Mouse (Mus musculus) midbrain, embryonic 13.5 days (tissue): ENCODE measurements around the gene Prrg4. TPM values are rescaled to one million over a fixed set of nuclear protein-coding genes. Genes with fewer than 3 reads are reported as not detected.
"Not testable (repeated sequence)": the region's sequence is repeated elsewhere in the genome, so short reads cannot be mapped to it uniquely, and the experiment has no call there.

ENCODE experiments used
- ATAC-seq: fragments of 200-750 bp; cut with Nextera tagmentation; 2 replicates; pipeline ENCODE4 v1.8.0; 2017; ENCODE audit warnings: mild to moderate bottlenecking, moderate TSS enrichment, moderate library complexity
- H3K27ac ChIP-seq: fragments of 300-500 bp; sonication (generic); 2 replicates; pipeline ENCODE4 v1.5.1; 2015; ENCODE audit warnings: inconsistent platforms, mild to moderate bottlenecking, moderate library complexity
- H3K27me3 ChIP-seq: fragments of 300-500 bp; sonication (generic); 2 replicates; pipeline ENCODE4 v1.6.1; 2015; ENCODE audit warnings: mild to moderate bottlenecking, inconsistent platforms
- H3K36me3 ChIP-seq: fragments of 300-500 bp; sonication (generic); 2 replicates; pipeline ENCODE4 v1.6.1; 2015; ENCODE audit warnings: mild to moderate bottlenecking, inconsistent platforms
- H3K4me1 ChIP-seq: fragments of 300-500 bp; sonication (generic); replicated peaks from 2 replicates; pipeline ENCODE4 v1.6.1; 2015; ENCODE audit warnings: inconsistent platforms
- H3K4me2 ChIP-seq: fragments of 300-500 bp; sonication (generic); replicated peaks from 2 replicates; pipeline ENCODE4 v1.6.1; 2015; ENCODE audit warnings: moderate library complexity, mild to moderate bottlenecking, inconsistent platforms
- H3K4me3 ChIP-seq: fragments of 300-500 bp; sonication (generic); replicated peaks from 2 replicates; pipeline ENCODE4 v1.5.1; 2015; ENCODE audit warnings: mild to moderate bottlenecking, inconsistent platforms
- H3K9ac ChIP-seq: fragments of 300-500 bp; sonication (generic); replicated peaks from 2 replicates; pipeline ENCODE4 v1.6.1; 2015; ENCODE audit warnings: mild to moderate bottlenecking, inconsistent platforms
- H3K9me3 ChIP-seq: fragments of 300-500 bp; sonication (generic); 2 replicates; pipeline ENCODE4 v1.6.1; 2016; ENCODE audit warnings: mild to moderate bottlenecking, inconsistent platforms
- WGBS: fragments of 180-500 bp; shearing (Covaris S2); methylation state at CpG from one replicate; pipeline ENCODE4 v1.1.7; 2015; 5-methylcytosine and 5-hydroxymethylcytosine counted together
- polyA plus RNA-seq: library from polyadenylated mRNA; unstranded; fragments of >200 nt; fragmentation: Nextera tagmentation; extraction: Ambion mirVana; gene quantifications from 2 replicates; pipeline ENCODE4 v1.2.1, GENCODE M21; 2015

Prrg4 gene
- 0.15 and 0.42 TPM in 2 replicates for polyA plus RNA-seq

DNA sequence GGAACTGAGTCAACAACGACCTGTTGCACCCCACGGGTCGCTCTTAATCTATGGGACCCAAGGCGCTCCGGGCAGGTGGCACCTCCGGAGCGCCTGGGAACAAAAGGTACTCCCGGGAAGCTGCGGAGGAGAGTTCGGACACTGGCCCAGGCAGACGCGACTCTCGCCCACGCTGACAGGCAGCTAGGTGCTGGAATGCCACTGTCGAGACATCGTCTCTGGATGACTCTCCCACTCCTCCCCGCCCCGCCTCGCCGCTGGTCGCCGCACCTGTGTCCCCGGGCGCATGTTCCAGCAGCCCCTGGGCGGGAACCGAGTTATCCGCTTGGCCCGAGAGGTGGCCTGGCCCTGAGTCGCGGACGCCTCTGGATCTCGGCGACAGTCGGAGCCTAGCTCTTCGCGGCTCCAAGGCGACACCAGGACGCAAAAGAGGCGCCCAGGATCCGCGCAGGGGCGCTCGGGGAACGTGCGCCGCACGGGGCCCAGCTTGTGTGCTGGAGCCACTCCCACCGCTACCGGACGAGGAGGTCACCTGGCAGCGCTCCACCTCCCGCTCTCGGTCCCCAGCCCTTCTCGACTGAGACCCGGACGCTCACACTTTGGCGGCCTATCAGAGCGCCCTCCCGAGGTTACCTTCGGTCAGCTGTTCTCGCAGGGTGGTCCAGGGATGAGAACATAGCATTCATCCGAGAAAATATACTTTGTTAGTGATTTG lies at the start of gene Prrg4:
Prrg4 (minus strand) TSS at position 601 of the 715 bp plus-strand sequence.
- H3K9me3 ChIP-seq: no peaks in the 10 kb centered on the region
- H3K27me3 ChIP-seq: peaks cover 44% of the 10 kb centered on the region
- peaks cover 17% of the 10 kb centered on the region for H3K4me1 ChIP-seq
- peak within 1 kb of the TSS; percentile 57 for H3K4me3 ChIP-seq
- no peak within 1 kb of the TSS for H3K27ac ChIP-seq
- H3K36me3 ChIP-seq: no peaks in the 10 kb centered on the region
- WGBS: under 1% methylated on average over 61 of the region's 62 CpGs
- H3K4me2 ChIP-seq: peak within 1 kb of the TSS; percentile 99
- H3K9ac ChIP-seq: peak within 1 kb of the TSS; percentile 63
- peak; percentile 86 for ATAC-seq

DNA sequence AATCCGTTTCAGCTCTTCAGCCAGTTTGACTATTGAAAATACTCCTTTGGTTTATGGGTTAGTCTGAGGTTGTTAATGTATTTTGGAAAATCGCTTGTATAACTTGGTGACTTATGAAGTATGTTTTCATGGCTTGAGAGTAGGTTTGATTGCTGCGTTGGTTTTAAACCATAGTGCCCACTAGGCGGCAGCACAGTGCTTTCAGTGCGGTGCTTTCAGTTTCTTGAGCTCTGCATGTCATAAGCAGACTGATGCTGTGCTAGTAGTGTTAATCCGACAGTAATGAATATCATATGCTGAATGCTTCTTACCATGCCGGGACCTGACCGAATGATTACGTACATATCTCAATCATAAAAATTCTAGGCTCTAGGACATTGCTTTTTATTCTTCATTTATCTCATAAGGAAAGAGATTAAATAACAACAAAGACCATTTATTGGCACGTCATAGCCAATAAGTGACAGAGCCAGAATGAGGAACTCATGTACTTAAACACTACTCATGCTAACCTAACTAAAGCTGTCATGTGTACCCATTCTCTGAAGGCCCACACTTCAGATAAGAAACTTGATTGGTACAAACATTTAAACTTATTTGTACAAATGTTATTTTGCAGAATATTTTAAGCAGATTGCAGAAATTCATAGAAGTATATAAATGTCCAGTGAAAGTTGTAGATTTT lies 38.3 kb upstream of the Prrg4 start:
- Histone ChIP-seq H3K9ac (no peak overlapping the region), H3K27me3 (peaks cover 3% of the 10 kb centered on the region; the same call in 1 of the 2 replicates), H3K27ac (no peak overlapping the region), H3K4me2 (no peak overlapping the region), H3K4me3 (no peak overlapping the region), H3K36me3 (no peaks in the 10 kb centered on the region), H3K4me1 (no peaks in the 10 kb centered on the region), H3K9me3 (no peaks in the 10 kb centered on the region)
- 22% methylated on average over 10 of the region's 10 CpGs for WGBS
- peak; percentile 77 for ATAC-seq

DNA sequence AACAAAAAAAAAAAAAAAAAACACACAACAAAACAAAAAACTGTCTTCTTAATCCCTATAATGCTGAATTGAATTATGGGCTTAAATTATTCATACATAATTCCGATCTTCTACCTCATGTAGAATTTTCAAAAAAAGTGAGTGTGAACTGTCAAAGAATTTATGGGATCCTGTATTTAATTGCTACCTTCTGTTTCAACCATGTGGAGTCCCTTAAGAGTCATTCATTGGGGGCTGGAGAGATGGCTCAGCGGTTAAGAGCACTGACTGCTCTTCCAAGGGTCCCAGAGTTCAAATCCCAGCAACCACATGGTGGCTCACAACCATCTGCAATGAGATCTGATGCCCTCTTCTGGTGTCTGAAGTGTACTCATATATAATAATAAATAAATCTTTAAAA lies 37.7 kb upstream of the Prrg4 start:
- ATAC-seq, H3K4me3 ChIP-seq, H3K27ac ChIP-seq, H3K27me3 ChIP-seq, H3K4me1 ChIP-seq, H3K9ac ChIP-seq, H3K9me3 ChIP-seq, H3K4me2 ChIP-seq, H3K36me3 ChIP-seq: not testable (repeated sequence)
- WGBS: 67% methylated on average over 2 of the region's 2 CpGs

DNA sequence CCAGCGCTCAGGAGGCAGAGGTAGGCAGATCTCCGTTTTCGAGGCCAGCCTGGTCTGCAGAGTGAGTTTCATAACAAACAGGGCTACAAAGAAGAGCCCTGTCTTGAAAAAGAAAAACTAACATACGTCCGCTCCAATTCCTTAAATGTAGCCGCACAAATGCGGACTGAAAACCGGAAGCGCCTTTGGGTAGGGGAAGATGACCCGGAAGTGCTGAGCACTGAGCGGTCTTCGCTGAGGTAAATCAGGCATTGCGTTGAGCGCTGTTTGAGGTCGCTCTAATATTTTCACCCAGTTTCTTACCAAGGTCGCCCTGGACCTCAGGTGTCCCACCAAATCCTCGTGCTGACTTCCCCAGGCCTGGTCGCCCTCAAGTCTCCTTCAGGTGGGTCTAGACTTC lies 36.4 kb upstream of the Prrg4 start:
- Histone ChIP-seq H3K36me3 (no peaks in the 10 kb centered on the region), H3K9ac (no peak overlapping the region), H3K4me3 (no peak overlapping the region), H3K27ac (no peak overlapping the region), H3K9me3 (no peaks in the 10 kb centered on the region), H3K4me2 (no peak overlapping the region), H3K27me3 (peaks cover 3% of the 10 kb centered on the region; the same call in 1 of the 2 replicates), H3K4me1 (no peaks in the 10 kb centered on the region)
- no peak for ATAC-seq
- WGBS: 94% methylated on average over 18 of the region's 18 CpGs

DNA sequence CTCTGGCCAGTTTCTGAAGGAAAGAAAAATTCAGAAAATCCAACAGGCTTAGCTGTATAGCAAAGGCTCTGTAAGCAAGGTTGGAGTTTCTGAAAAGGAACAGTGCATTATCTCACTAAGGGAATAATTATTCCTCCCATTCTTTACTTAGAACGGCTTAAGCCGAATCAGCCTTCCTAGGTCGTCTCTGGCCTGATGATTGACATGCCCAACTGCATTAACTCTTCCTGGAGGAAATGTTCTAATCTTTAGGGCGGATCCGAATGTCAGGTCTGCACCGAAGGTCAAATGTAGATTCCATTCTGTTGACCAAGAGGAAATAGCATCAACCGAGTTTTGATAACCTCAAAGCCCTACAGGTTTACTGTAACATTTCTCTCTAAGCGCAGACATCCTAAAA lies 29.1 kb upstream of the Prrg4 start:
- no peak for ATAC-seq
- WGBS: 75% methylated on average over 8 of the region's 8 CpGs

DNA sequence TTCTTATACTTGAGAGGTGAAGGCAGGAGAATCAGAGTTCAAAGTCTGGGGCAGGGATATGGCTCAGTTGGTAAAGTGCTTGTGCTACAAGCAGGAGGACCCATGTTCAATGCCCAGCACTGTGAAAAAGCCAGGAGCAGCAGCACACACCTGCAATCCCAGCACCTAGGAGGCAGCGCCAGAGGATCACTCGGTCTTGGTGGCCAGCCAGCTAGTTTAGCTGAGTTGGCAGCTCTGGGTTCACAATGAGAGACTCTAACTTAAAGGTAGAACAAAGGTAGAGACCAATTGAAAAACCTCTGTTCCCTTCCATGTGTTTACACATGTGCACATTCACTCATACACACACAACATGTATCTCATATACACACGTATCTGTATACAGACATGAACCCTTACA lies 19.4 kb upstream of the Prrg4 start:
- H3K4me1 ChIP-seq: no peaks in the 10 kb centered on the region
- ATAC-seq: no peak
- no peak overlapping the region for H3K9ac ChIP-seq
- H3K9me3 ChIP-seq: no peaks in the 10 kb centered on the region
- H3K27ac ChIP-seq: no peak overlapping the region
- no peaks in the 10 kb centered on the region for H3K27me3 ChIP-seq
- H3K4me2 ChIP-seq: no peak overlapping the region
- no peaks in the 10 kb centered on the region for H3K36me3 ChIP-seq
- whole genome bisulfite sequencing: 84% methylated on average over 3 of the region's 3 CpGs
- H3K4me3 ChIP-seq: no peak overlapping the region

More for the DNA sequence above, 29.1 kb upstream of the Prrg4 start:
- H3K4me3 ChIP-seq: no peak overlapping the region
- no peak overlapping the region for H3K4me2 ChIP-seq
- H3K27me3 ChIP-seq: no peaks in the 10 kb centered on the region
- H3K9ac ChIP-seq: no peak overlapping the region
- H3K9me3 ChIP-seq: no peaks in the 10 kb centered on the region
- no peaks in the 10 kb centered on the region for H3K4me1 ChIP-seq
- no peak overlapping the region for H3K27ac ChIP-seq
- no peaks in the 10 kb centered on the region for H3K36me3 ChIP-seq

DNA sequence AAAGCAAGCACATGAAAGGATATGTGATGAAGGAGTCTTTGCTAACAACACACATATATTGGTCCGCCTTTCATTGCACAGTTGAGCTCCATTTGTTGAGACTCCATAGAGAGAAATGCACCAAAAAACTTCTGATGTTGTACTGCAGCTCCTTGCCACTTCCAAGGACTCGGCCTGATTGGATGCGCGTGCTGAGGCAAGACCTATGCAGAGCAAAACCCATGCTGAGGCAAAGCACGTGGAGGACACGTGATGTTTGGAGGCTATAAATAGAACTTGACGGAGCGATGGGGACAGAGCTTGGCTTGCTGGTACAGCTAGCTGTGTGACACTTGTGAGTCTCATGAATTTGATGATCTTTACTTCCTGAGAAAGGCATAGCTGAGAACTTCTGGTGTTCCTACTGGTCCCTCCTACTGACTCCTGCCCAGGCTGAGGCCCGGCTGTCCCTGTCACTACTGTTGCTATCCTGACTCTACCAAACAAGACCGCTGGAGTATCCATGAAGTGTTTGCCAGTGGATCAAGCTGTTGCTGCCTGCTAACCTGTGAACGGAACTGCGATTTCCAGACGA lies 17.7 kb upstream of the Prrg4 start, which contains the start of gene Ccdc73:
Ccdc73 (plus strand) TSS at position 524 of the 574 bp plus-strand sequence.
- H3K4me1 ChIP-seq: no peaks in the 10 kb centered on the region
- no peak within 1 kb of the TSS for H3K4me3 ChIP-seq
- H3K9ac ChIP-seq: no peak within 1 kb of the TSS
- ATAC-seq: no peak
- WGBS: 92% methylated on average over 13 of the region's 13 CpGs
- H3K9me3 ChIP-seq: no peaks in the 10 kb centered on the region
- no peak within 1 kb of the TSS for H3K4me2 ChIP-seq
- no peaks in the 10 kb centered on the region for H3K36me3 ChIP-seq
- H3K27me3 ChIP-seq: no peaks in the 10 kb centered on the region
- H3K27ac ChIP-seq: no peak within 1 kb of the TSS

DNA sequence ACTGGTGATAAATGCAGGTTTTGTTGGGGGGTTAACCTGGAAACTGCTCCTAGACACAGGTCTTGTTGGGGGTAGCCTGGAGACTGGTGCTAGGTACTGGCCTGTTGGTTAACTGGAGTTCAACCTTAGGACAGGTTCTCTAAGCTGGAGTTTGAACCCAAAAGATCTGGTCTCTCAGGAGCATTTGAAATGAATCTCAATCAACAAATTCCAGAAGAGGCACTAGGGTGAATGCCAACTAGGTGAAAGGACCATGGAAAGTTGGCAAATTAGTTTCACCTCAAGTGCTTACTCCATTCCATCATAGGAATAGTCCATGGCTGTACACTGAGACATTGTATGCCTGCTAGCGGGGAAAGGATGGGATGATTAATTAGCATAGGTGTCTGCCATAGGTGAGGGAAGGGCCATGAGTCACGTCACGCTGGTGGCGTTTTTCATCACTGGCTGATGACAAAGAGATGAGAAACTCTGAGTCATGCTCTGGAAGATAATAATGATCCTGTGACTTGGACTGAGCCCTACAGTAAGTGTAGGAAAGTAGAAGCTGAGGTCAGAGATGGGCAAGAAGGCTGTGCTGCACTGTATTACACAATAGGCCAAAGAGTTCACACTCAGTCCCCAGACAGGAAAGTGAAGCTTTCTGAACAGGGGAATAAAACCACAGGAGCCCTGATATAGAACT lies 14.6 kb upstream of the Prrg4 start:
- 92% methylated on average over 4 of the region's 4 CpGs for WGBS
- H3K4me2 ChIP-seq: no peak overlapping the region

DNA sequence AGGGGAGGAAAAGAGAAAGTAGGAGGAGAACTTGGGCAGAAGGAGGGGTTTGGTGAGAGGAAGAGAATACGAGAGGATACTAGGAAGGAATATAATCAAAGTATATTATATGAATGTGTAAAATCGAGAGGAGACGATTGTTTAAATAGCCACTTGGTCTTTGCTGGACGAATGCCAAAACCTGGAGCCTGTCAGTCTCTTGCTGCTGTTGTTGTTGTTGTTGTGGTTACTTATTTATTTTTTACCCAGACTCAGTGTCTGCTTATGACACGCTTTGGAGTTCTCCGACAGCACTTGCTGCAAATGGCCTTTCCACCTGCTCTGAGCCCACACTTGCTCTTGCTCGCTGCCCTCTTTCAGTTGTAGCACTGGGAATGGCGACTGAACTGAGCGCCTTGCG lies 10.8 kb upstream of the Prrg4 start:
- ATAC-seq: no peak
- H3K27ac ChIP-seq: no peak overlapping the region
- H3K9me3 ChIP-seq: no peaks in the 10 kb centered on the region
- 88% methylated on average over 10 of the region's 10 CpGs for WGBS
- no peak overlapping the region for H3K4me3 ChIP-seq
- H3K4me1 ChIP-seq: no peaks in the 10 kb centered on the region
- no peak overlapping the region for H3K4me2 ChIP-seq
- no peaks in the 10 kb centered on the region for H3K27me3 ChIP-seq
- no peak overlapping the region for H3K9ac ChIP-seq
- H3K36me3 ChIP-seq: no peaks in the 10 kb centered on the region

More for the DNA sequence above, 14.6 kb upstream of the Prrg4 start:
- H3K9ac ChIP-seq: no peak overlapping the region
- H3K36me3 ChIP-seq: no peaks in the 10 kb centered on the region
- H3K27ac ChIP-seq: no peak overlapping the region
- no peaks in the 10 kb centered on the region for H3K9me3 ChIP-seq
- no peaks in the 10 kb centered on the region for H3K27me3 ChIP-seq
- no peak overlapping the region for H3K4me3 ChIP-seq
- no peaks in the 10 kb centered on the region for H3K4me1 ChIP-seq
- no peak for ATAC-seq

DNA sequence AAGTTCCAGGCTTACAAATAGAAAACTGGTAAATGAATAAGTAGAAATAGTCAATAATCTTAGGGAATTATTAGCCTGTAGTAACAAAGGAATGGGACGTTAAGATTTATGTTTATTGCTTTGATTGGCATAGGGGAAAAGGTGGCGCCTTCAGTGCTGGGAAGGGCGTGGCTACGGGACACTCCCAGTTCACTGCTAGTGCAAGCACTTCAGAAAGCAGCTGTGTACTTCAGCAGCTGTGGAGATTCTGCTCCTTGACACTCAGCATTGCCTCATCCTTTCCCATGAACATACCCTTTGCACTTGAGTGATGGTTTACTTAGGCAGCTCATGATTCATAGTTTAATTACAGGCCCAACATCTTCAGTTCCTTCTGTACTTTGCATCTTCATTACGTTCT lies 9.4 kb upstream of the Prrg4 start:
- no peak overlapping the region for H3K4me3 ChIP-seq
- ATAC-seq: no peak

DNA sequence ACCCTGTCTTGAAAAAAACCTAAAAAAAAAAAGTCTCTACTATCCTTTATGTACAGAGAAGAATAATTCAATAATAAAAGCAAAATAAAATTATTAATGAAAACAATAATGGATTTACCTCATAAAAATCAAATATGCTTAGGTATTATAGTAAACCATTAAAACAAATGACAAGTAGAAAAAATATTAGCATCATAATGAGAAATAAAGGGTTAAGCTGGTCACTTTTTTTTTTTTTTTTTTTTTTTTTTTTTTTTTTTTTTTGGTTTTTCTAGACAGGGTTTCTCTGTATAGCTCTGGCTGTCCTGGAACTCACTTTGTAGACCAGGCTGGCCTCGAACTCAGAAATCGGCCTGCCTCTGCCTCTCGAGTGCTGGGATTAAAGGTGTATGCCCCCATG lies 8.4 kb upstream of the Prrg4 start:
- ATAC-seq, H3K4me2 ChIP-seq, H3K36me3 ChIP-seq, H3K4me3 ChIP-seq, H3K9ac ChIP-seq, H3K4me1 ChIP-seq, H3K27me3 ChIP-seq, H3K27ac ChIP-seq, H3K9me3 ChIP-seq: not testable (repeated sequence)
- WGBS: 83% methylated on average over 3 of the region's 3 CpGs

More for the DNA sequence above, 9.4 kb upstream of the Prrg4 start:
- H3K9me3 ChIP-seq: no peaks in the 10 kb centered on the region
- H3K27me3 ChIP-seq: no peaks in the 10 kb centered on the region
- H3K4me2 ChIP-seq: no peak overlapping the region
- 83% methylated on average over 5 of the region's 5 CpGs for WGBS
- H3K4me1 ChIP-seq: no peaks in the 10 kb centered on the region
- H3K9ac ChIP-seq: no peak overlapping the region
- no peaks in the 10 kb centered on the region for H3K36me3 ChIP-seq
- H3K27ac ChIP-seq: no peak overlapping the region

DNA sequence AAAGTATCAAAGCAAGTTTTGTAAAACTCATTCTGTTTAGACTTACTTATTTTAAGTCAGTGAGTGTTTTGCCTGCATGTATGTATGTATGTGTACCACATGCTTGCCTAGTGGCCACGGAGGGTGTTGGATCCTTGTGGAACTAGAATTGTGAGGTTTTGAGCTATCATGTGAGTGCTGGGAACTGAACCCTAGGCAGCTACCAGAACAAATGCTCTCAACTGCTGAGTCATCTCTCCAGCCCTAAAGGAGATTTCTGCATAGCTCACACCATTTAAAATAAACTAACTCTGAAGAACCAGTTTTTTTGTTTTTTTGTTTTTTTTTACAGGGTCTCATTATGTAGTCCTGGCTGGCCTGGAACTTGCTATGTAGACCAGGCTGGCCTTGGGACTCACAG lies 6.5 kb upstream of the Prrg4 start:
- H3K4me3 ChIP-seq: no peak overlapping the region
- no peaks in the 10 kb centered on the region for H3K9me3 ChIP-seq
- no peak overlapping the region for H3K4me2 ChIP-seq
- H3K27me3 ChIP-seq: peaks cover 10% of the 10 kb centered on the region
- no peak for ATAC-seq
- no peak overlapping the region for H3K9ac ChIP-seq
- H3K36me3 ChIP-seq: no peaks in the 10 kb centered on the region
- H3K4me1 ChIP-seq: no peaks in the 10 kb centered on the region
- WGBS: 62% methylated on average over 1 of the region's 1 CpGs
- H3K27ac ChIP-seq: no peak overlapping the region
